Mouse (Mus musculus): Measurements from ENCODE around the gene Cyba.

The Cyba gene

GRCm38 (mm10) chr8:122421376-122422070 lies 11.2 kb downstream of the Cyba start, which contains the start of gene Il17c:
TSS of gene Il17c (plus strand) at chr8:122422020.
- no peak for DNase-seq (ENCODE audit: low spot score)

GRCm38 (mm10) chr8:122419881-122420555 lies 12.7 kb downstream of the Cyba start:
- DNase-seq (ENCODE audit: low spot score): no peak

GRCm38 (mm10) chr8:122415554-122415953 lies 17.2 kb downstream of the Cyba start:
- DNase-seq (ENCODE audit: low spot score): no peak

- no peak for DNase-seq (ENCODE audit: low spot score)
These were observed 18.4 kb downstream of the Cyba start for GRCm38 (mm10) chr8:122414311-122414710.

DNA sequence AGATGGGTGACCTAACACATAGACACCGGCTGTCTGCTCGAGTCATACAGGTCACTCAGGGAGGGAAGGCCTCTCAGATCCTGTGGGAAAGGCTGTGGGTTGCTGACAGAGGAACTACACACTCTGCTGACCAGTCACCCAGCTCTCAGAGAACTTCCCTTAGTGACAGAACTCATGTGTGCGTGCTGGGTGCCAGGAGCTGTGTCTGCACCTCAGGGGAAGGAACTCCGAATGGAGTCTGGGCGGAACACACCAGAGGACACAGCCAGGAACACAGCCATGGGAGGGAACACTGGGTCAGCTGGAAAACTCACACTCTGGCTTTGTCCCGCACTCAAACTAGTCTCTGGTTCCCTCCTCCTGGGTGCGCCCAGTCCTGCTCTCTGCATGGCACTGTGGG lies 25.1 kb downstream of the Cyba start:
- DNase-seq (ENCODE audit: low spot score): no peak

DNA sequence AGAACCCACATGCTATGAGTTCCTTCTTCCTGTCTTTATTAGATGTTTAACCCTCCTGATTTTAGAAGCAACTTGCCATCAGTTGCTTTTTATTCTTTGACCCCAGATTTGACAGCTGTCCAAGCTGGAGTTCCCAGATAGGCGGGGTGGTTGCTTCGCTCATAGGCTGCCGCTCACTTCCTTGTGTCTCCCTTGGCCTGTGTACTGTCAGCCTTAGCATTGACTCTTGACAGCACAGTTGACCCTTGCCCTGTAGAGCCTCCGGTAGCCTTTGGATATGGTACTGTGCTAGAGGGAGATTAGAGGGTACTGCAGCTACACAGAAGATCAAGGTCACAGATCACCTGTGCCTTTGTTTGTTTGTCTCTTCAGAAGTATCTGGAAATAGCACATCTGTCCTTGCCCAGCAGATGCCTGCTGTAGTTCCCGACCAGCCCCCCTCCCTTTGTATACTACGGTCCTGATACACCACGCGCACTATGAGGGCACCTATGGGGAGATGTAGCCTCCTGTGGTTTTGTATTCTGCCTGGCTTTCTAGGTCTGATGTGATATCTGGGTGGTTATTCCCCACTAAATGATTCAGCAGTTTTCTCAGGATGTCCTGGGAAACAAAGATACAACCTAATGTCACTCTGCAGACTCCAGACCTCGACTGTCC lies 27.5 kb downstream of the Cyba start:
- DNase-seq (ENCODE audit: low spot score): no peak

DNA sequence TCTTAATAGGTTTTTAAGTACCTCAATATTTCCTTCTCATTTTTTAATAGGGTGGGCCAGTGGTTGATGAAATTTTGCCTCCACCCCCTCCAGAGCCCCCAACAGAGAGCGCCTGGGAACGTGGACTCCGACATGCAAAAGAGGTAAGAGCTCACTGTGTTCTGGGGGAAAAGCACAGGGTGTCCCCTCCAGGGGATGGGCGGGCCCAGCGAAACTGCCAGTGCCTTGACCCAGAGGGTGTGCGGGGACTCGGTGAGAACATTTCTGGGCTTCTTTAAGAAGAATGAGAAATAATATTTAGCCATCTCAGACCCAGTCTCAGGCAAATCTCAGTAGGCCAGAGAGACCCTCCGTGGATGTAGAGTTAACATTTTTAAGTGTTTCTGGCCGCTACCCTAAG lies 34.5 kb downstream of the Cyba start:
- no peak for DNase-seq (ENCODE audit: low spot score)

DNA sequence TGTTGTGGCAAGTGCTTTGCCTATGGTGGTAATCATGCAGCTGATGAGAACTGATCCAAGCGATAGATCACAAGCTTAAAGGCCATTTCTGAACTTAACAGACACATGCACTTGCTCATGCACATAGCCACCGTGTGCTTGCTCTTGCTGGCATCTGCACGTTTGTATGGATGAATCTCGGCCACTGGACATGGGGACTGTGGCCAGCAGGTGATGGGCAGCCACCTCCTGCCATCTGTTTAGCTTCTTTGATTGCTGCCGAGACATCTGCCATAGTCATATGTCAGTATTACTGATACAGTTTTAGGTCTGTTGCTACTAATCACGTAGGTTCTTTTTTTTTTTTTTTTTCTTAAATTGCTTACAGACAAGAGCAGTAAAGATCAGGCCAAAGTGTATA lies 37.4 kb downstream of the Cyba start:
- DNase-seq (ENCODE audit: low spot score): no peak

DNA sequence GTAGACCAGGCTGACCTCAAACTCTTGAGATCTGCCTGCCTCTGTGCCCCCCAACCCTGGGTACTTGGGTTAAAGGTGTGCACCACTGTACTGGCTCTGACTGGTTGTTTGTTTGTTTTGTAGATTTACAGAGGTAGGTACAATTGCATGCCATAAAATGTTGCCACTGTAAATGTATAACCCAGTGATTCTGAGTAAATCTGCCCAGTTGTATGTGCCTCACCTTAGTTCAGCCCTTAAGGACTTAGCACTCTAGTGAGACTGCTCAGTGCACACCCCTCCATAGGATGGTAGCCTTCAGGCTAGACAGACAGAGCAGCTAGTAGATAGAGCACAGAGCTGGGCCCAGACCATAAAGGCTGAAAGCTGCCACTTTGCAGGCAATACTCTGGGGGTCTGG lies 39.0 kb downstream of the Cyba start:
- DNase-seq (ENCODE audit: low spot score): no peak

DNA sequence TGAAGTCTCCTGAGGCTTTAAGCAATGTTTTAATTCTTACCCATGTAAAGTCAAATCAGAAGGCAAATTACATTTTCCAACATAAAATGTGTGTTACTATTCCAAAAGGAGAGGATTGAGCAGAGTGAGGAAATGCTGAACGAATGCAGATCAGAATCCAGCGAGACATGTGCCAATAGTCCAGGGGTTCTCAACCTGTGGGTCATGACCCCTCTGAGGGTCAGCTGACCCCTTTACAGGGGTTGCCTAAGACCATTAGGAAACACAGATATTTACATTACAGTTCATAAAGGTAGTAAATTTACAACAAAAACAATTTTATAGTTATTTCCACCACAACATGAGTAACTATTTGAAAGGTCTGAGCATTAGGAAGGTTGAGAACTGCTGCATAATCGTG lies 42.0 kb downstream of the Cyba start:
- no peak for DNase-seq (ENCODE audit: low spot score)

GRCm38 (mm10) chr8:122389357-122389756 lies 43.4 kb downstream of the Cyba start:
- no peak for DNase-seq (ENCODE audit: low spot score)

- no peak for DNase-seq (ENCODE audit: low spot score)
These were observed 49.7 kb downstream of the Cyba start for GRCm38 (mm10) chr8:122383039-122383438.

DNA sequence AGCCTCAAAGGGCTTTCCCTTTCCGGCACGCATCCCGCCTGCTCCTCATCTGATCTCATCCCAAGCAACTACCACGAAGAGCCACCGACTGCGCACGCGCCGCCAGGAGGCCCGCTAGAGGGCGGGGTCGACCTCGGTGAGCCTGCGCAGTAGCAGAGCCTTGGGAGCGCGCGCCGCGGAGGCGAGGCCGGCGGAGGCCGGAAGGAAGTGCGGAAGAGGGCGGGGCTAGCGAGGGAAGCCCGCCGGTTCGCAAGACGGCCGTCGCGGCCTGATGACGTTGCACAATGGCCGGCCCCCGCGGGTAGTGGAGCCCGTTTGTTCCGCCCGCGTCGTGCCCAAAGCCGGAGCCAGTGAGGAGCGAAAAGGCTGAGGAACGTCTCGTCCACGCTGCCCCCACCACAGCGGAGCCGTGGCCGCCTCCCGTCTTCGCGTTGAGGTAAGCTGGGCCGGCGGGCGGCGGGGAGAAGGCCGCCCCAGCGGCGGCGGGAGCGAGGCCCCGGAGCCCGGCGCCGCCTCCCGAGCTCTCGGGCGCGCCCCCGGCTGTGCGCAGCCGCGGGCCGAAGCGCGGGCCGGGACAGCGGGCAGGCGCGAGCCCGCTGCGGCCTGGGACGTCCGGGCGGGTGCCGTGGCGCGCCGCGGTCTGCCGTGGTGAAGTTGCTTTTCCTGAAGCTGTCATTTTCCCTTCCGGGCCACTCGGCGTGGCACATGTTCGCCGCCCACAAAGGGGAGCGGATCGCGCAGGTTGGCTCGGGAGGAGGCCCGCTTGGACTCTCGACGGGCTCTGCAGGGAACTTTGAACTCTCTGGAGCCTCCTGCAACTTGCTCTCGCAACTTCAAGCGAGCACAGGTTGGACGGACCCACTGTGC lies 56.1 kb downstream of the Cyba start, which contains the start of gene Zc3h18:
TSS of gene Zc3h18 (plus strand) at position 245 of the 867 bp plus-strand sequence.
- peak; percentile 99 for DNase-seq (ENCODE audit: low spot score)

GRCm38 (mm10) chr8:122375751-122376364 lies 56.9 kb downstream of the Cyba start:
- DNase-seq (ENCODE audit: low spot score): peak; percentile 15

DNA sequence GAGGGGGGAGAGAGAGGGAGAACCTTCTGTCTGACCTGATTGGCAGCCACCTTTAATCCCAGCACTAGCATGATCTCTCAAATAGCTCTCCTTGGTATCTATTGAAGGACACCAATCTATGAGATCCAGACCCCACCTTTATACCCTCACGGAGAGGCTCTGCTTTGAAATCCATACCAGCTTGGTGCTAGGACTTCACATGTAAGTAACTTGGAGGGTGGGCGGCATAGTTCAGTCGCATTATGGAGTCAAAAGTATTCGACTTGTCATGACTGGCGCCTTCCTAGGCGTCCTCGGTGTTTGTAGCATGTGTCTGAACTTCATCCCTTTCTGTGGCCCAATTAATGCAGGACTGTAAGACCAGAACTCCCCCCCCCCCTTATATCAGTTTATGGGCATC lies 57.4 kb downstream of the Cyba start:
- no peak for DNase-seq (ENCODE audit: low spot score)
